Mouse (Mus musculus) myocyte (in vitro differentiated cells): ENCODE data around the gene Auts2.

Experiments
- CEBPB ChIP-seq: IDR thresholded peaks from 2 replicates; pipeline ENCODE4 v1.6.1; 2011; ENCODE audit warnings: mild to moderate bottlenecking, moderate library complexity; ENCODE audit not compliant: poor library complexity, insufficient read depth, severe bottlenecking
- E2F4 ChIP-seq: IDR thresholded peaks from one replicate; pipeline ENCODE4 v1.6.1; 2011; ENCODE audit warnings: mild to moderate bottlenecking, control low read depth, moderate library complexity; ENCODE audit not compliant: insufficient read depth
- MYOD1 ChIP-seq, 3 experiments: IDR thresholded peaks; one replicate each; pipeline ENCODE4 v1.6.1; 2011; ENCODE audit warnings: control low read depth in 2 of 3, low read depth in 2 of 3, mild to moderate bottlenecking in 2 of 3, moderate library complexity in 1 of 3; ENCODE audit not compliant: insufficient read length in 2 of 3, control insufficient read depth in 1 of 3
- MYOG ChIP-seq, 3 experiments: IDR thresholded peaks; one replicate each; pipeline ENCODE4 v1.6.1; 2011; ENCODE audit warnings: control low read depth in 2 of 3, low read depth in 2 of 3, mild to moderate bottlenecking in 2 of 3; ENCODE audit not compliant: insufficient read length in 2 of 3, control insufficient read depth in 1 of 3, insufficient read depth in 1 of 3
- POLR2A ChIP-seq: IDR thresholded peaks from one replicate; pipeline ENCODE4 v1.6.1; 2011; ENCODE audit warnings: low read depth, mild to moderate bottlenecking, control low read depth, moderate library complexity; ENCODE audit not compliant: insufficient read length
- REST ChIP-seq: IDR thresholded peaks from one replicate; pipeline ENCODE4 v1.6.1; 2011; ENCODE audit warnings: mild to moderate bottlenecking, control low read depth, moderate library complexity; ENCODE audit not compliant: insufficient read depth, insufficient read length
- TCF12 ChIP-seq: IDR thresholded peaks from one replicate; pipeline ENCODE4 v1.6.1; 2011; ENCODE audit warnings: mild to moderate bottlenecking, control low read depth; ENCODE audit not compliant: poor library complexity, insufficient read depth, severe bottlenecking

GRCm38 (mm10) chr5:131533815-131534214, 1009.3 kb downstream of the Auts2 start:
- TF ChIP-seq CEBPB (no peak), E2F4 (no peak), MYOD1 (IDR thresholded peaks at IDR 0.05; ENCODE audit: control insufficient read depth in 1 of 3, insufficient read length in 2 of 3, low read depth in 2 of 3) (no peak), POLR2A (no peak), MYOG (IDR thresholded peaks at IDR 0.05; ENCODE audit: control insufficient read depth in 1 of 3, insufficient read depth in 1 of 3, insufficient read length in 2 of 3, low read depth in 2 of 3) (no peak), TCF12 (no peak), REST (no peak)
